Mouse (Mus musculus) liver, embryonic 14.5 days (tissue): ENCODE results near the gene Actr6. TPM values are rescaled to one million over a fixed set of nuclear protein-coding genes. Genes with fewer than 3 reads are reported as not detected.

Experiments used
- ATAC-seq: fragments of 200-750 bp; cut with Nextera tagmentation; 2 replicates; pipeline ENCODE4 v1.8.0; 2017; ENCODE audit warnings: moderate number of reproducible peaks, mild to moderate bottlenecking, moderate library complexity; ENCODE audit not compliant: insufficient read depth
- DNase-seq, 3 experiments: peaks; one replicate each; pipeline ENCODE4 v3.0.0-alpha.2; 2012 to 2013; ENCODE audit warnings: low read depth in 3 of 3, low spot score in 3 of 3
- H3K27ac ChIP-seq: fragments of 300-500 bp; sonication (generic); 2 replicates; pipeline ENCODE4 v1.5.1; 2014; ENCODE audit warnings: moderate library complexity, mild to moderate bottlenecking, control low read depth, inconsistent platforms
- H3K27me3 ChIP-seq: fragments of 300-500 bp; sonication (generic); 2 replicates; pipeline ENCODE4 v1.6.1; 2014; ENCODE audit warnings: mild to moderate bottlenecking, low read length, moderate library complexity; ENCODE audit not compliant: control insufficient read depth, insufficient read depth
- H3K36me3 ChIP-seq: fragments of 300-500 bp; sonication (generic); replicated peaks from 2 replicates; pipeline ENCODE4 v1.6.1; 2014; ENCODE audit warnings: low read depth; ENCODE audit not compliant: control insufficient read depth, insufficient read depth
- H3K4me1 ChIP-seq, 2 experiments: fragments of 200-500 bp in 1 of 2; fragments of 300-500 bp in 1 of 2; sonication (generic) in 1 of 2; replicated peaks; 2 replicates each; pipeline ENCODE4 v1.6.1; 2012 to 2014; ENCODE audit warnings: antibody characterized with exemption in 1 of 2, inconsistent platforms in 1 of 2, low read length in 1 of 2; ENCODE audit not compliant: control insufficient read depth in 2 of 2, insufficient read depth in 2 of 2
- H3K4me2 ChIP-seq: fragments of 300-500 bp; sonication (generic); 2 replicates; pipeline ENCODE4 v1.6.1; 2014; ENCODE audit warnings: low read depth, mild to moderate bottlenecking, control low read depth, moderate library complexity
- H3K4me3 ChIP-seq, 2 experiments: fragments of 200-500 bp in 1 of 2; fragments of 300-500 bp in 1 of 2; sonication (generic) in 1 of 2; 2 replicates each; pipeline ENCODE4 v1.5.1; 2012 to 2014; ENCODE audit warnings: low read depth in 2 of 2, low read length in 2 of 2, mild to moderate bottlenecking in 2 of 2, control low read depth in 1 of 2, inconsistent platforms in 1 of 2, moderate library complexity in 1 of 2; ENCODE audit not compliant: insufficient read depth in 1 of 2
- H3K9ac ChIP-seq: fragments of 300-500 bp; sonication (generic); replicated peaks from 2 replicates; pipeline ENCODE4 v1.6.1; 2014; ENCODE audit warnings: mild to moderate bottlenecking, control low read depth, moderate library complexity
- H3K9me3 ChIP-seq: fragments of 300-500 bp; sonication (generic); 2 replicates; pipeline ENCODE4 v1.6.1; 2016; ENCODE audit warnings: low read length, mixed read lengths; ENCODE audit not compliant: control insufficient read depth
- CTCF ChIP-seq: IDR thresholded peaks from 2 replicates; pipeline ENCODE4 v1.5.1; 2016; ENCODE audit warnings: antibody characterized with exemption, low read depth, control low read depth
- EP300 ChIP-seq: IDR thresholded peaks from 2 replicates; pipeline ENCODE4 v1.6.1; 2016; ENCODE audit warnings: antibody characterized with exemption, low read depth
- WGBS: fragments of 180-500 bp; shearing (Covaris S2); extraction: QIAGEN DNeasy Blood & Tissue Kit; methylation state at CpG from one replicate; pipeline ENCODE4 v1.1.7; 2014; ENCODE audit not compliant: insufficient replicate concordance; 5-methylcytosine and 5-hydroxymethylcytosine counted together
- polyA plus RNA-seq, 2 experiments: library from polyadenylated mRNA; depleted of rRNA in 1 of 2; stranded (reverse) in 1 of 2; unstranded in 1 of 2; fragments of >200 nt; fragmentation: Nextera tagmentation in 1 of 2; extraction: Ambion mirVana in 1 of 2; gene quantifications; 2 replicates each; pipeline versions ENCODE4 v1.2.1 to v1.2.3; 2012 to 2014

Gene Actr6
- 3.1 and 6.3 TPM in 2 replicates for polyA plus RNA-seq (2012; rRNA removed)
- polyA plus RNA-seq (2014; fragmentation: Nextera tagmentation; extraction: Ambion mirVana), result 17.1 and 19.2 TPM in 2 replicates

DNA sequence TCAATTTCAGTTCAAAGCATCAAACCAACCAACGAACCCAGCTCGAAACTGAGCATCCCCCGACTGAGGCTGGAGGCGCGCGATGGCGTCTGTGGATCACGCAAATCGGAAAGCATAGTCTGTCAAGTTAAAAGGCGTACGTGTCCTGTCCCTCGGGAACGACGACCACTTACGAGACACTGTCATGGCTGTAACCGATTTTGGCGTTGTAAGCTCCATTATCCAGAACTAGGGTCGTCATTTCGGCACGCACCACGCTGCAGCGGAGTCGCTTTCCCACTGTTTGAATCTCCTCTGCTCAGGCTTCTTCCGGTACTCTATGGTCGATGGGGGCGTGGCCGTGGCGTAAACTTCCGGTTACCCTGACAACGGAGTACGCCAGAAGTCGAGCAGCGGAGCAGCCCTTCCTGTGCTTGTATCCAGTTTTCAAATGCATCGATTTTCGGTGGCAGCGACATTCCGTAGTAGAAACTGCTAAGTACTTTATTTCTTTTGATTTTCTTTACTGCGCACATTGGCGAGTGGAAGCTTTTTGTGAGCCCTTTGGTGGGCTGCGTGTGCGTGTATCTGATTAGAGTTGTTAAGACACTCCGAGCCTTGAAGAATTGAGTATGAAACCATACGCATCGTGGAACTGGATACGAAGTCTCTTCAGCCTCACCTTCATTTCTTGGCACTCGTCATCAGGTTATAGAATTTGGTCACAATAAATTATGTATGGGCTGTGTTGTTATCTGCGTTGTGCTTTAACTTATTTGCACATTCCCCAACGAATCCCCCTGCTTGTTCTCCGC lies at the start of gene Actr6:
Gene Actr6 (minus strand): TSS at position 295 of the 794 bp plus-strand sequence.
- TF ChIP-seq CTCF (no peak), EP300 (no peak)
- WGBS, result 2% methylated on average over 49 of the region's 49 CpGs
- no peaks in the 10 kb centered on the region for H3K27me3 ChIP-seq
- peak; percentile 87 to 92 (median 88) for DNase-seq
- no peaks in the 10 kb centered on the region for H3K9me3 ChIP-seq
- peak within 1 kb of the TSS; percentile 90 to 100 for H3K4me3 ChIP-seq
- no peaks in the 10 kb centered on the region; the same call in 1 of the 2 replicates for H3K36me3 ChIP-seq
- no peak within 1 kb of the TSS for H3K27ac ChIP-seq
- peak within 1 kb of the TSS; percentile 92 for H3K4me2 ChIP-seq
- peak; percentile 98 for ATAC-seq
- H3K4me1 ChIP-seq, result peaks cover 10 to 16% of the 10 kb centered on the region in 2 experiments
- H3K9ac ChIP-seq, result peak within 1 kb of the TSS; percentile 74

- Histone ChIP-seq H3K36me3 (no peaks in the 10 kb centered on the region; the same call in 1 of the 2 replicates), H3K9ac (no peak overlapping the region), H3K4me3 (no peak overlapping the region), H3K27me3 (no peaks in the 10 kb centered on the region), H3K27ac (no peak overlapping the region), H3K9me3 (no peaks in the 10 kb centered on the region), H3K4me1 (0 out of 4 replicates have a peak, but pooled peaks cover 0 to 2% of the 10 kb centered on the region in 2 experiments), H3K4me2 (no peak overlapping the region)
- DNase-seq (no peak), ATAC-seq (no peak)
- TF ChIP-seq EP300, result no peak
- no peak for TF ChIP-seq CTCF
- 85% methylated on average over 6 of the region's 6 CpGs for WGBS
Measured at GRCm38 (mm10) chr10:89776029-89776428, 43.9 kb upstream of the Actr6 start.

DNA sequence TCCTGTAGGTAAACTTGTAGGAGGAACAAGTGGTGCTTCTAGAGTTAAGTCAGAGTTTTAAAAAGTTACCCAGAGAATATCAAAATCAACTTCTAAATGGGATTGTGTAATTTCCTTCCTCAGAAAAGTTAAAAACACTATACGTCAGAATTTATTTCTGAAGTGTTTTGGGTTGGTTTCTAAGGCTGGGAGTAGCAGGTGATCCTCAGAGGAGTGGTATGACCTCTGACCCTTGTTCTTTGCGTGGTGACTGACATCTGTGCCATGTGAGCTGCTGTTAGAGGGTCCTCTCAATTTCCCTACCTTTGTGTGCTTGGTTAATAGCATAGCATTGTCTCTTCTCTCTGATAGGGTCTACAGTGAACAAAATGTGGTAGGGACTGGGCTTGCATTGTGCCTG lies 39.8 kb upstream of the Actr6 start:
- no peak for ATAC-seq
- no peak overlapping the region for H3K4me2 ChIP-seq
- 41% methylated on average over 2 of the region's 2 CpGs for whole genome bisulfite sequencing
- no peak for DNase-seq
- no peak overlapping the region for H3K27ac ChIP-seq
- H3K9ac ChIP-seq, result no peak overlapping the region
- no peak overlapping the region for H3K4me3 ChIP-seq
- no peak for TF ChIP-seq CTCF
- no peak for TF ChIP-seq EP300
- H3K4me1 ChIP-seq, result peaks cover 0 to 5% of the 10 kb centered on the region in 2 experiments; a peak in 1 of 4 replicates
- H3K27me3 ChIP-seq, result no peaks in the 10 kb centered on the region
- no peaks in the 10 kb centered on the region for H3K36me3 ChIP-seq
- no peaks in the 10 kb centered on the region for H3K9me3 ChIP-seq

GRCm38 (mm10) chr10:89769096-89769495 lies 37.0 kb upstream of the Actr6 start:
- no peak overlapping the region for H3K9ac ChIP-seq
- no peak overlapping the region for H3K27ac ChIP-seq
- DNase-seq, result no peak
- no peaks in the 10 kb centered on the region for H3K27me3 ChIP-seq
- no peaks in the 10 kb centered on the region for H3K36me3 ChIP-seq
- no peak overlapping the region for H3K4me3 ChIP-seq
- TF ChIP-seq EP300, result no peak
- TF ChIP-seq CTCF, result no peak
- 42% methylated on average over 4 of the region's 4 CpGs for WGBS
- peak overlapping the region; percentile 34 for H3K4me2 ChIP-seq
- H3K9me3 ChIP-seq, result no peaks in the 10 kb centered on the region
- ATAC-seq, result no peak
- peaks cover 3 to 21% of the 10 kb centered on the region in 2 experiments; a peak in 3 of 4 replicates for H3K4me1 ChIP-seq

DNA sequence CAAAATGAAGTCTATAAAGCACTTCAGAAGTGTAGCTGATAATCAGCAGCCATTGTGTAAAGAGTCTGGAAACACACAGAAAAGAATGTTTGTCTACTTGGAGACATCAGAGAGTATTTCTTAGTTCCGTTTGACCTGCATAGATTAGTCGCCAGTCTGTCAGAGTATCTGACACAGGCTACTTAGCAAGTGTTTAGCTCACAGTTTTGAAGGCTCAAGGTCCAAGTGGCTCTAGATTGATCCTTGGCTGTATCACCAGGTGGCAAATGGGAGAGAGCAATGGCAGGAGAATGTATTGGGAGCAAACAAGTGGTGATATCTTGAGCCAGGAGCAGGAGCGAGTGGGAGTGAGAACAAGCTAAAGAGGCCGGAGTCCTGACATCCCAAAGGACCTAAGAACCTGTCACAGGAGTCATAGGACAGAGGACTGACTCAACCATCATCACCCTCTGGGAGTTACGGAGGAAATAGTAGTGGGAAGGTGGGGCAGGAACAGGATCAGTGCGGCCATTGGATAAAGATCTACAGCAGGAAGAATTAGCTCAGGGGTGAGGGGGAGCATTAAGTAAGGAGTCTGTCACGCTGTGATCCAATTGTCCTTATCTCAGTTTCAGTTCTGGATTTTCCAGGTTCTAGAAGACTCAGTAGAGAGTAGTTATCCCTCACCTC lies 36.4 kb upstream of the Actr6 start:
- ATAC-seq, result no peak
- H3K27me3 ChIP-seq, result no peaks in the 10 kb centered on the region
- H3K4me1 ChIP-seq, result peaks cover 6 to 23% of the 10 kb centered on the region in 2 experiments; a peak in 3 of 4 replicates
- 54% methylated on average over 7 of the region's 7 CpGs for WGBS
- H3K9me3 ChIP-seq, result no peaks in the 10 kb centered on the region
- peak overlapping the region; percentile 34 for H3K4me2 ChIP-seq
- DNase-seq, result no peak
- TF ChIP-seq EP300 (no peak), CTCF (no peak)
- no peaks in the 10 kb centered on the region for H3K36me3 ChIP-seq
- H3K9ac ChIP-seq, result no peak overlapping the region
- H3K4me3 ChIP-seq, result no peak overlapping the region
- no peak overlapping the region for H3K27ac ChIP-seq
